Mouse (Mus musculus) thymus, postnatal 4 days (tissue): ENCODE measurements at regions not wholly inside any gene's neighbourhood (a gene's known extent, or its start where the extent isn't known, plus 50 kb on each side); places are given as distances from the start of the nearest gene placed in this dataset.

ENCODE experiments used
- DNase-seq: peaks from one replicate; pipeline ENCODE4 v3.0.0; 2021

DNA sequence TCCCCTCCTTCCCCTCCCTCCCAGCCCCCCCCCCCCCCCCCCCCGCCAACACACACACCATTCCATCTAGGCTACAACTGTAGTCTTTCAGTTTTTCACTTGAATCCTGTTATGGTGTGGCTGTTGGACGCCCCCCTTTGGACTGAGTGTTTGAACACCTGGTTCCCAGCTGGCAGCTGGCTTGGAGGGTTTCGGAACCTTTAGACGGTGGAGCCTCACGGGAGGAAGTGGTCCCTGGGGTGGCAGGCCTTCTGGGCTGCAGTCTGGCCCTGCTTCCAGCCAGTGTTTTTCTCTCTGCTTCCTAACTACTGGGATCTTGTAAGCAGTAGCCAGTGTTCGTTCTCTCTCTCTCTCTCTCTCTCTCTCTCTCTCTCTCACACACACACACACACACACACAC lies 101.4 kb upstream of the Arid2 start:
- DNase-seq: peak; percentile 56

- DNase-seq: peak; percentile 25
These were observed 97.8 kb upstream of the Arid2 start for GRCm38 (mm10) chr15:96189551-96189950.

DNA sequence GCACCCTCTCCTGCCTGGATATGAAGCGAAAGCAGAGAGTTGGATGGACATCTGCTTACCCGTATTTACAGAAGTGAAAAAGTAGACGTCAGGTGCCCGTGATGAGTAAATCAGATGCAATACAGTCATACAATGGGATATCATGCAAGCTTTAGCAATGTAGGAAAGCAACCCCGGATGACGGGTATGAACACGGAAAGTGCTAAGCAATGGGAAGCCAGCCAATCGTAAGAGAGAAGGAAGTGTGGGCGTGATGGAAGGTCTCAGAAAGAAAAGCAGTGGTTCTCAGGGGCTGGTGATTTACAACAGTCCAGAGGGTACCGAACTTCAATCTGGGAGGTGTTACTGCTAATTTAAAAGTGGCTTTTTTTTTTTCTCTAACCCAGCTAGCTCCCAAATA lies 89.9 kb upstream of the Arid2 start:
- DNase-seq: no peak

- no peak for DNase-seq
These were observed 89.4 kb upstream of the Arid2 start for GRCm38 (mm10) chr15:96197932-96198331.

DNA sequence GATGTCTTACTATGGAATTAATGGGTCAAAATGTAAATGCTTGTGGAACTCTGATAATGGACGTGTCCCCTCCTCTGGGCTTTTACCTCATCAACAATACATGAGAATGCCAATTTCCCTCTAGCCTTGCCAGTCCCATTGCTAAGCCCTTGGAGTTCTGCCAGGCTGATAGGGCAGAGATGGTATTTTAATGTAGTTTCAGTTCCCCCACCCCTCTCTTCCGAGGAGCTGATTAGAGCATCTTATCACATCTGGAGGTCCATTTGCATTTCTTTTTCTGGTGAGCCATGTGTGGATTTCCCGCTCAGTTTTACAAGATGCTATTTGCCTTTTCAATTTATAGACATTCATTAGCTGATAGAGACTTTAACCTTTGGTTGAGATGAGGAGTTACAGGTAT lies 86.0 kb upstream of the Arid2 start:
- no peak for DNase-seq

- DNase-seq: no peak
These were observed 85.4 kb upstream of the Arid2 start for GRCm38 (mm10) chr15:96201701-96202460.

GRCm38 (mm10) chr15:96204187-96204586 lies 83.1 kb upstream of the Arid2 start:
- no peak for DNase-seq

GRCm38 (mm10) chr15:96204623-96205022 lies 82.7 kb upstream of the Arid2 start:
- DNase-seq: no peak

GRCm38 (mm10) chr15:96210721-96211400 lies 76.5 kb upstream of the Arid2 start:
- no peak for DNase-seq

DNA sequence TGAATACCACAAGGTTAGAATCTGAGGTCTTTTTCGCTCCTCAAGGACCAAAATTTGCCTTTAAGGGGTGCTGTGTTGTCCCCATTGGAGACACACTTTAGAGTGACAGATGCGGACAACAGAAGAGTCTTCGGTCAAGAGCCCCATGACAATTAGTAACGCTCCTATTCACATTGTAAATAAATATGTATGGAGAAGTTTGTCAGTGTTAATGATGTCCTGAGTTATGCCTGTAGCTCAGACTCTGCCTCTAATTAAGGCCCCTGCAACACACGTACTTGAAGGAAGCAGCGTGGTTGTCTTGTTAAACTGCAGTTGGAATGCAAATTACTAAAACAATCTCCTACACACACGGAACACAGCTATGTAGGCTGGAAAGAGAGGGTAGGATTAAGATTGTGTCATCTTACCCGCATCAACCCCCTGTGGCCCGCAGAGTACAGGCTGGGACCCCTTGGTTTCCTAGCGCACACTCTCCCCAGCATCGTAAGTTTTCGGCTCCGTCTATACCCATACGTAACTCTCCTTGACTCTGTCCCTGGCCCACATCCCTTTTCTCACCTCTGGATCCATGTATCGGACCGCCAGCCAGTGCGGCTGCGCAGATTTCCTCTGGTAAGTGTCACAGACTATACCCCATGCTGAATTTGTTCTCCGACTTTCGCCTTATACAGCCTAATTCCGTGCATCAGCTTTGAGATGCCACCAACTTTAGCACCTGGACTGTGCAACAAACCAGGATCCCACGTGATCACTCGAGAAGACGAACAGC lies 73.6 kb upstream of the Arid2 start:
- no peak for DNase-seq

DNA sequence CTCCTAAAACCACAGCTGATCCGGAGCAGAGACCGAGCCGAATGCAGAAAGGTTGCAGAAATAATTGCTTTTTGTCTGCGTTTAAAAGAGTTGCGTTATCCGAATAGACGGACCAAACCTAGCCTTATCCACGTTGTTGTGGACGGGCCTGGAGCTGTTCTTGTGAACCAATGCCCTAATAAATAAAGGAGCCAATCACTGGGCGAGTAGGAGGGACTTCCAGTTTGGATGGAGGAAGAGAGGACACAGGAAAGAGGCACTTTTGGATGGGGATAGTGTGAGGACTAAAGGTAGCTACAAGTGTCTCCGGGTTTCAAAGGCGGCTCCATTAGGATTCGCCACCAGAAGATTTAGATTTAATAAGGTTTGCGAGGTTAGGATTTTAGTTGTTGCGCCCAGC lies 69.4 kb upstream of the Arid2 start:
- no peak for DNase-seq

GRCm38 (mm10) chr15:96219746-96220145 lies 67.6 kb upstream of the Arid2 start:
- DNase-seq: no peak

GRCm38 (mm10) chr15:96231969-96232368 lies 55.3 kb upstream of the Arid2 start:
- no peak for DNase-seq

- no peak for DNase-seq
These were observed 54.2 kb upstream of the Arid2 start for GRCm38 (mm10) chr15:96233113-96233512.

- DNase-seq: no peak
These were observed 52.5 kb upstream of the Arid2 start for GRCm38 (mm10) chr15:96234783-96235182.
